Mouse (Mus musculus): Measurements from ENCODE around the gene Rps12-ps3.

DNA sequence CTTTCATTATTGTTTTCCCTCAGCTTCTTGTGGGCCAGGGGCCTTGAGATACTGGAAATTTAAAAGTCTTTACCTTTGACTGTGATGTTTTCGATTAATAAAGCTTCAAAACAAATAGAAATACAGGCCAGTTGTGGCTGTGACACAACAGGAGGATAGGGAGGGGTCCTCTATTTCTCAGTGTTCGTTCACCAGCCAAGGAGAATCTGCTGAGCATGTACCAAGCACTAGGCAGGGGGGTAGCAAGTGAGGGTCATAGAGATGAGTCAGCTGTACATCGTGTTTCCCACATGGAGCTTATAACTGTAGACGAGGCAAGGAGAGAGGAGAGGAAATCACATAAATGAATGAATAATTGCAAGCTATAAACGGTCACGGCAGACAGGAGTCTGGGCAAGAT, 40.6 kb downstream of the Rps12-ps3 start:
- no peak for TF ChIP-seq CTCF (IDR thresholded peaks at IDR 0.05; ENCODE audit: extremely low read depth, insufficient read depth, insufficient read length, insufficient replicate concordance)
- TF ChIP-seq POLR2A (IDR thresholded peaks at IDR 0.05; ENCODE audit: low read depth, low read length) = no peak

All from spleen, adult 2 months (tissue).